Mouse (Mus musculus) hindlimb bud, embryonic 11.5 days (tissue): ENCODE results near the gene Wnt2b.

Source experiments
- DNase-seq: peaks from one replicate; pipeline ENCODE4 v3.0.0-alpha.2; 2012; ENCODE audit warnings: low read depth, low spot score; ENCODE audit errors: extremely low spot score

Wnt2b gene

DNA sequence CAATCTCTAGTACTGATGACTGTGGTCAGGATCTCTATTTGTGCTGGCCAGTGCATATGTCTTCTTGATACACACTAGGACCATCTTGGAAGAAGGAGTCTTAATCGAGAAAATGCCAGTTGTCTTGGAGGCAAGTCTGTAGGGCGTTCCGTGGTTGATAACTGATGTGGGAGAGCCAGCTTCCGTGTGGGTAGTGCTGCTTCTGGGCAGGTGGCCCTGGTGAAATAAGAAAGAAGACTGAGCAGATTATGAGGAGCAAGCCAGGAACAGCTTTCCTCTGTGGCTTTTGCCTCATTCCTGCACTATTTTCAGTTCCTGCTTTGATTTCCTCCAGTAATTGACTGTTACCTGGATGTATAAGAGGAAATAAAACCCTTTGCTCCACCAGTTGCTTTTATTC, 56.3 kb downstream of the Wnt2b start:
- no peak for DNase-seq

DNA sequence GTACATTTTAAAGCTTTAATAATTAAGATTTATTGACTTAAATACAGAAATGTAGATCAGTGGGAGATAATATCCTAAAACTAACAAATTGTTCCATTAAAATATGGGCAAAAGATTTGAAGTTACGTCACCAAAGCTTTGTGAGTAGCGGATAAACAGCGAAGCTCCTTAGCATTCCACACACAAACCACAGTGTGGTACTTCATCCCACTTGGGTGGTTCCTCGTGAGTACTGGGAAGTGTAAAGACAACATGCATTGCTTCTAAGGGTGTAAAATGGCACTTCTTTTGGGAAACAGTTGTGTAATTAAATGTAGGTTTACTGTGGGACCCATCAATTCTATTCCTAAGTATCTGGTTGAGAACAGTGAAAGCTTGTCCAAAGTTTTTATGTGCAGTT, 60.6 kb downstream of the Wnt2b start:
- no peak for DNase-seq

DNA sequence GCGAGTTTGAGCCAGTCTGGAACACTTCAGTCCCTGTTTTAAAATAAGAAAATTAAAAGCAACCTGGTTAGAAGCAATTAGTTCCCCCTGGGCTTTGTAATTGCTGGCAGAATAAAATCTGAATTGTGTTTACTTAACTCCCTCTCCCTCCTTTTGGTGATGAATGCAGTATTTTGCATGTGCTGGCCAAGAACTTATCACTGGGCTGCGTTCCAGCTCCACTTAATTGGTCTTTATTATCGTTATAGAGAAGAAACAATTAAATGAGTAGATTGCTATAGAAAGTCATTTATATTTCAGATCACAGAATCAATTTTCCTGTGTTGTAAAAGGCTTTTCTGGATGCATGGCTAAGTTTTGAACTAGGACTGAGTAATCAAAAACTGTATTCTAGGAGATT, 65.6 kb downstream of the Wnt2b start:
- DNase-seq = no peak
